Mouse (Mus musculus) heart, adult 8-10 months (tissue): Measurements from ENCODE around the gene Tnfsf12. TPM values are rescaled to one million over a fixed set of nuclear protein-coding genes. Genes with fewer than 3 reads are reported as not detected.
A peak's percentile ranks its signal among the peaks of the same experiment; 100 is the strongest.

Source experiments
- DNase-seq: peaks from one replicate; pipeline ENCODE4 v3.0.0; 2022; ENCODE audit warnings: low spot score
- total RNA-seq, 4 experiments: library from RNA; stranded (reverse); gene quantifications; 2 replicates each; pipeline ENCODE4 v1.2.4; 2022

Gene Tnfsf12
- total RNA-seq, 4 experiments from 2014 or later, result 14.9 to 19.6 (median 17.5) TPM

DNA sequence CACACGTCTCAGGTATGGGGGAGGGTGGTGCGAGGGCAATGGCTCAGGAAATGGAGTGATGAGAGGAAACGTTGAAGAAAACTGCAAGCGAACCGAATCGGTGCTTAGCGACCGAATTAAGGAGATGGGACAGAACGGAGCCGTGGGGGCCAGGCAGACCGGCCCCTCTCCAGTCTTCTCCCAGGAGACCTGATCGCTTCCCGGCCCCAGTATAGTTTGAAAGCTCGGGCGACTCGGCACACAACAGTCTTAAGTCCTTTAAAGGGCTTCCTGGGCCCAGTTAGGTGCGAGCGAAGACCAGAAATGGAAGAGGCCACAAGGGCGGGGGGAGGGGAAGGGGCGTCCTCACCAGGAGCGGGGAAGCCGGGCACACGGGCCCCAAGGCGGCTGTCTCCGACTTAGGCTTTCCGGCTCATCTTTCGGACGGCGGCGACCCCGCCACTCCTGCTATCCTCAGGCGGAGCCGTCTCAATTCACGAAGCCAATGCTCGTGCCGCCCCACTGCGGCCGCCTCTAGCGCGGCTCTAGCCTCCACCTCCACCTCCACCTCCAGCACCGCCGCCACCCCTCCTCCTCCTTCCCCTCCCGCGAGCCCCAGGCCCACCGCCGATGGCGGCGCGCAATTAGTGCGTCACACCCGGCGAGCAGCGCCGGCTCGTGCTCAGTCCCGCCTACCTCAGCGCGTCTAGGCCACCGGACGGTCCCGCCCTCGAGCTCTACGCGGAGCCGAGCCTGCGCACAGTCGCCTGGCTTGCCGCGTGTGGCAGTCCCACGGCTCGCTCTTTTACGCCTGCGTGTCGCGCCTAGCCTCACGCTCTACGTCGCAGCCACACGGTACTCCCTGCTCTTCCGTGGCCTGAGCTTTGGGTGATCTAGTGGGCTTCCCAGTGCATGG, 14.1 kb downstream of the Tnfsf12 start, which contains the start of gene Senp3:
TSS of gene Senp3 (minus strand) at position 771 of the 895 bp plus-strand sequence.
- peak; percentile 94 for DNase-seq

DNA sequence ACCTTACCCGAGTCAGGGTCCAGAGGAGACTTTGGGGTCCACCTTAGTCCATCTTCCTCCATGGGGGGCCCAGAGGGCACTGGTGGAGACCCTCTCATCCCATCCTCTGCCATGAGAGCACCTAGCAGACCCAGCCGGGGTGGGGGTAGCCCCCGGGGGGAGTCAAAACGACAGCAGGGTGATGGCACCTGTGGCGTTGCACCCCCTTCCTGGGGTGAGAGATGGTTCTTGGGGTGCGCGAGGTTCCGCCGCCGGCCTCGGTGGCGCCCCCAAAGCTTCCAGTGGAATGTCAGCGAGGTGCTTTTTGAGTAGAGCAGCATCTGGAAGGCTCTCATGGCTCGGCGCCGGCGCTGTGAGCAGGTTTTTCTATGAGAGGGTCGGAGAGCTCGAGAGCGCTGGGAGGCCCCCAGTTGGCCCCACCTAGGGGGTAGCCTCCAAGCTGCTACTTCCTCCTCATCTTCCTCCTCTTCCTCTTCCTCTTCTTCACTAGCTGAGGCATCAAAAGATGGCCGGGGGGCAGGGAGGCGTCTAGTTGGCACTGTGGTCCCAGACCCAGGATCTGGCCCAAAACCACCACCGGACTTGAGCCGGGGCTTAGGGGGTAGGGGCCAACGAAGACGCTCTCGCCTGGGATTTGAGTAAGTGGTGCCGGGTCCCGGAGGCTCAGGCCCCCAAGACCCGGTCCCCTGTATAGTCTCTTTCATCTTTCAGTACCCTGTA, 15.4 kb downstream of the Tnfsf12 start:
- DNase-seq, result no peak

DNA sequence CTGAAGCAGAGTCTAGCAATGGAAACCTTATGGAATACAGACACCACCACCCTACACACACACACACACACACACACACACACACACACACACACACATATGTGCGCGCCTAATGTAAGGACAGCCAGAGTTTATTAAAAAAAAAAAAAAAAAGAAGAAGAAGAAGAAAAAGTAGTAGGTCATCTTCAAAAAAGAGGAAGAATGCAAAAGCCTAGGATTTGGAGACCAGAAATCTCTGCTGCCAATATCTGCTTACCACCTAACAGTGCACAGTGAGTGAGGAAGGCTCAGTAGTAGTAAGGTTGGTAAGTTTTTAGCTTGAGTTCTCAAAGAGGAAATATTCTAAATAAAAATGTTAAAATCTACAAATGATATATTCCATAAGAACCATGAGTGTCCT, 16.5 kb downstream of the Tnfsf12 start:
- no peak for DNase-seq

GRCm38 (mm10) chr11:69672211-69672706, 23.4 kb downstream of the Tnfsf12 start, which contains the start of gene Eif4a1:
TSS of gene Eif4a1 (minus strand) at chr11:69672423.
- DNase-seq, result peak; percentile 100

- DNase-seq, result no peak
Observed at GRCm38 (mm10) chr11:69671726-69672124, 23.9 kb downstream of the Tnfsf12 start.

DNA sequence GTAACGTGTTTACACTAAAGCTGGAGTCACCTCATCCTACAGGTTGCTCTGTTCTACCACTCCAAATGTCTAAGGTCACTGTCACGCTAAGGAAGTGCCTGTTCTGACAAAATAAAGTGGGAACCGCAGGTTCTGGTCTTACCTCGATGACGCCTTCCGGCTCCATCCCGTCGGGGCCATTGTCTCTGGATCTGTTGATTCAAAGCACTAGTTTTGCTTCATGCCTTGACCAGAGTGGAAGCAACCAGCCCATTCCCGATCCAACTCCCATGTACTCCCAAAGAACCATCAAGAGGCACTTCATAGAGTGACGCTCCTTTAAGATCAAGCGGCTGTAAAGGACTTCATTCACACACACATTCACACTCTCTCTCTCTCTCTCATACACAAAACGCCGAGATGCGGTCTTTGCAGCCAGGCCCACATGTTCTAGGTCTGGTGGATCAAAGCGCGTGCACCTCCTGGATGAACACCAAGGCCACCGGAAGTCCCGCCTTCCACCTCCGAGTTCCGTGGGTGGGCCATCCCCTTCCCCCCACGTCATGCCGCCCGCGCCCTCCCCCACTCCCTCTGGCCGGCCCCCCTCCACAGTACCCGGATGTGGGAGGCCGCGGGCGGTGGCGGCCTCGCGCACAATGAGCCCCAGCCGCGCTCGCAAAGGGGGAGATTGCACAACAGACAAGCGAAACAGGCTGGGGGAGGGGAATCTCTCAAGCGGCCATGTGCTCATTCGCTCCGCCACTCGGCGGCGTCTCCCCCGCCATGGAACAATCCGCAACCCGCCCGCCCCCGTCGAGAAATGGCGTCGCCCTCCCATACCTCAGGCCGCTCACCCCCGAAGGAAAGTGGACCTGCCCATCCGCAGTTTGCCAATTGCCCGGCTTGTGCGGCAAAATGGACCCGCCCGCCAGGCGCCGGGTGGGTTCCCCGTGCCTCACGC, 24.6 kb downstream of the Tnfsf12 start:
- peak; percentile 93 for DNase-seq

DNA sequence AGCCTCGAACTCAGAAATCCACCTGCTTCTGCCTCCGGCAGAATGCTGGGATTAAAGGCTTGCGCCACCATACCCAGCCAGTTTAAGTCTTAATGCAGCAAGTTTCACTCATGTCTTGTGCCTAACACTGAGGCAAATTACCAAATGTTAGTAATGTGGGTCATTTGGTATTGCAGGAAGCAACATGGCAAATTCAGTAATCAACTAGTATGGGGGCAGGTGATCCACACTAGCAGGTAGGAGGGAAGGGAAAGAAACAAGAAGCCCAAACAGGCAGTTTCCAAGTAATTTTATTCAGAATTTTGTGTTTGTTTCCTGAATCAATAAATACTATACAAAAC, 29.0 kb downstream of the Tnfsf12 start:
- no peak for DNase-seq

- peak; percentile 67 for DNase-seq
Observed at GRCm38 (mm10) chr11:69665961-69666664, 29.5 kb downstream of the Tnfsf12 start, which contains the start of gene Cd68. TSS of gene Cd68 (minus strand) at chr11:69666153.

DNA sequence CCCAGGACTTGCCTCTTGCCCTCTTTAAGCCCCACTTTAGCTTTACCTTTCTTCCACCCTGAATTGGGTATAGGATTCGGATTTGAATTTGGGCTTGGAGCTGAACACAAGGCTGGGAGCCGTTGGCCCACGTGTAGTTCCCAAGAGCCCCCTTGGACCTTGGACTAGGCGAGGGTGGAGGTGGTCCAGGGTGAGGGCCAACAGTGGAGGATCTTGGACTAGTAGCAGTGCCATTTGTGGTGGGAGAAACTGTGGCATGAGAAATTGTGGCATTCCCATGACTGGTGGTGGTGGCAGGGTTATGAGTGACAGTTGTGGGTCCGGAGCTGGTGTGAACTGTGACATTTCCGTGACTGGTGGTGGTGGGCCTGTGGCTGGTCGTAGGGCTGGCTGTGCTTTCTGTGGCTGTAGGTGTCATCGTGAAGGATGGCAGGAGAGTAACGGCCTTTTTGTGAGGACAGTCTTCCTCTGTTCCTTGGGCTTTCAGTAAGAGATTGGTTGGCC, 30.1 kb downstream of the Tnfsf12 start:
- DNase-seq, result no peak

GRCm38 (mm10) chr11:69664841-69665240, 30.8 kb downstream of the Tnfsf12 start:
- no peak for DNase-seq

GRCm38 (mm10) chr11:69663795-69664194, 31.9 kb downstream of the Tnfsf12 start:
- DNase-seq, result no peak

GRCm38 (mm10) chr11:69662967-69663671, 32.5 kb downstream of the Tnfsf12 start:
- no peak for DNase-seq

- DNase-seq, result peak; percentile 94
Observed at GRCm38 (mm10) chr11:69662213-69662966, 33.3 kb downstream of the Tnfsf12 start, which contains the start of gene Mpdu1. TSS of gene Mpdu1 (minus strand) at chr11:69662642.

- DNase-seq, result no peak
Observed at GRCm38 (mm10) chr11:69661221-69661881, 34.3 kb downstream of the Tnfsf12 start.

DNA sequence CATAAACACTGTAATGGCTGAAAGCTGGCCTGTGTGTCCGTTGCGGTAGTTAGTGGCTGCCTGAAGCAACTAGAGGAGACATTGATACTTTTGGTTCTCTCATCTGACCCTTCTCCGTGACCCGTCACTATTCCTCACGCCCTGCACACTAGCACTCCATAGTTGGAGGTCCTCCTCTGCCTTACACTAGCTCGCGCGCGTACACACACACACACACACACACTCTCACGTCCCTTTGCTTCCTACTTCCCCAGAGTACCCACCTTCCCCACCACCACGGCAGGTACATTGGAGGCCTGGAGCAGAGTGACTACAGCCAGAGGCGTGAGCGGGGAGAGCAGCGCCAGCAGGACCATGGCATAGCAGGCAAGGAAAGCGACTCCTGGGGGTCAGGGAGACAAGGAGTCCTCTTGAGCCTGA, 38.2 kb downstream of the Tnfsf12 start:
- DNase-seq, result no peak

DNA sequence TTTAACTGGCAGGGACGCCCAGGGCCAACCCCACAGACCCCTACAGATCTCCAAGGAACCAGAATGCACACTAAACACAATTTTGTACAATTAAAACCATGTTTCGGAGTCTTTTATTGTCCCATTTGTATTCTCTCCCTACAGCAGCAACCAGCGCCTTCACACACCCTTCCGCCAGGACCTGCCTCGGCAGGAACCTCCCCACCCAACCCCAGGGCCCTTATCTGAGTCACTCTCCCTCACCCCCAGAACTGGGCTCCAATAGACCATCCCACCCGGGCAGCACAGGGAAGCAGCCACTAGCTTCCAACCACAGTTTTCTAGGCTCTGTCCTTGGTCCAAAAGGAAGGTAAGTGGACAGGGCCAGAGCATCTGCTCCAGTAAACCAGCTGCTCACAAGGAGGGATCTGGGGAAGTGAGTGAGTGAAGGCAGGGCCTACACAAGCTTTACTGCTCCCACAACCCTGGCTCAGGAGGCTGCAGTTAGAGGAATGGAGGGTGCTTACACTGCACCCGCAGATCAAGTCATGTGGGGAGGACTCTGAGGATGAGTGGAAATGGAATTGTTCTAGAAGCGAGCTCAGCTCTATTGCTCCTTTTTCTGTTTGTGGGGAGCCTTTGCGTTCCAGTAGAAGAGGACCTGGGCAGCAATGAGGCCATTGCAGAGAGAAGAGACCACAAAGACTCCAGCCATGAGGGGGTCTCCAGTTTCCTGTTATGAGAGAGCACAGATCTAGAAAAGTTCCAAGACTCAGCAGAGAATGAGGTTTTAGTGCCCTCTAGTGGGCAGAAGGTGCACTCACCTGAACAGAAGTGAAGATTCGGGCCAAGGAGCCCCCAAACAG, 38.8 kb downstream of the Tnfsf12 start:
- DNase-seq, result no peak

DNA sequence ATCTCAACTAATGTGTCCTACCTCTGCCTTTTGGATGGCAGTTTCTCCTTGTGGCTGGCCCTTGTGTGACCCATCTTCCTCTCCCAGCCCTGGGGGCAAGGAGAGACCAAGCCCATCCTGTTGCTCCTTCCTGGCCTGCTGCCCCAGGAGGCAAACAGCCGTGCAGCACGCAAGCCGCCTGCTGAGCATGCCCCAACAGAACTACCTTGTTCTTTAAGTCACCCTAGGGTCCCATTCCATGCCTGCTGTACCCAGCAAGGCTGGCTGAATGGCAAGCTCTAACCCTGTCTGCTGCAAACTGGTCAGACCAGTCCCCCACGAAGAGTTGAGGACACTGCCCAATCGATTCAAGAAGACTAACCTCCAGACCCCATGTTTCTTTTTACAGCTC, 39.6 kb downstream of the Tnfsf12 start:
- no peak for DNase-seq
